Mouse (Mus musculus): ENCODE results near the gene Zfp771. TPM values are rescaled to one million over a fixed set of nuclear protein-coding genes. Genes with fewer than 3 reads are reported as not detected.

Zfp771 gene
- polyA plus RNA-seq (2015; fragmentation: Nextera tagmentation; extraction: Ambion mirVana): 38.0 and 39.6 TPM in 2 replicates

- Histone ChIP-seq H3K36me3 (ENCODE audit: control insufficient read depth, insufficient read depth) (peaks cover 1% of the 10 kb centered on the region), H3K9me3 (replicated peaks; ENCODE audit: control insufficient read depth, low read length) (no peaks in the 10 kb centered on the region), H3K4me2 (ENCODE audit: low read depth, low read length) (peak within 1 kb of the TSS; percentile 92), H3K4me1 (ENCODE audit: control insufficient read depth, insufficient read depth, low read length) (peaks cover 21% of the 10 kb centered on the region), H3K27me3 (ENCODE audit: control insufficient read depth, insufficient read depth, low read length) (no peaks in the 10 kb centered on the region), H3K27ac (ENCODE audit: low read length) (peak within 1 kb of the TSS; percentile 93), H3K4me3 (ENCODE audit: low read length) (peak within 1 kb of the TSS; percentile 95), H3K9ac (ENCODE audit: low read length) (peak within 1 kb of the TSS; percentile 97)
- ATAC-seq (replicated peaks; ENCODE audit: extremely low read depth, insufficient read depth, low FRiP score): peak; percentile 97
- whole genome bisulfite sequencing: 1% methylated on average over 56 of the region's 56 CpGs
Measured at GRCm38 (mm10) chr7:127243870-127244657, at the start of gene Zfp771. Gene Zfp771, plus strand, starts transcription at chr7:127244274.

- Histone ChIP-seq H3K27ac (ENCODE audit: low read length) (no peak overlapping the region), H3K27me3 (ENCODE audit: control insufficient read depth, insufficient read depth, low read length) (no peaks in the 10 kb centered on the region), H3K4me2 (ENCODE audit: low read depth, low read length) (peak overlapping the region; percentile 88), H3K4me3 (ENCODE audit: low read length) (peak overlapping the region; percentile 63), H3K9me3 (replicated peaks; ENCODE audit: control insufficient read depth, low read length) (no peaks in the 10 kb centered on the region), H3K9ac (ENCODE audit: low read length) (peak overlapping the region; percentile 75), H3K4me1 (ENCODE audit: control insufficient read depth, insufficient read depth, low read length) (peaks cover 16% of the 10 kb centered on the region), H3K36me3 (ENCODE audit: control insufficient read depth, insufficient read depth) (peaks cover 51% of the 10 kb centered on the region)
- no peak for ATAC-seq (replicated peaks; ENCODE audit: extremely low read depth, insufficient read depth, low FRiP score)
- 63% methylated on average over 7 of the region's 7 CpGs for WGBS
Measured at GRCm38 (mm10) chr7:127194633-127195029, 49.4 kb upstream of the Zfp771 start.

- WGBS: under 1% methylated on average over 51 of the region's 51 CpGs
- Histone ChIP-seq H3K4me2 (ENCODE audit: low read depth, low read length) (peak within 1 kb of the TSS; percentile 89), H3K4me3 (ENCODE audit: low read length) (peak within 1 kb of the TSS; percentile 63), H3K4me1 (ENCODE audit: control insufficient read depth, insufficient read depth, low read length) (peaks cover 16% of the 10 kb centered on the region), H3K9ac (ENCODE audit: low read length) (peak within 1 kb of the TSS; percentile 75), H3K27ac (ENCODE audit: low read length) (peak within 1 kb of the TSS; percentile 80), H3K36me3 (ENCODE audit: control insufficient read depth, insufficient read depth) (peaks cover 54% of the 10 kb centered on the region), H3K9me3 (replicated peaks; ENCODE audit: control insufficient read depth, low read length) (no peaks in the 10 kb centered on the region), H3K27me3 (ENCODE audit: control insufficient read depth, insufficient read depth, low read length) (no peaks in the 10 kb centered on the region)
- ATAC-seq (replicated peaks; ENCODE audit: extremely low read depth, insufficient read depth, low FRiP score): peak; percentile 96
Measured at GRCm38 (mm10) chr7:127195544-127196295, 48.4 kb upstream of the Zfp771 start, which contains the start of gene Cd2bp2. Gene Cd2bp2, minus strand, starts transcription at chr7:127196050.

- ATAC-seq (replicated peaks; ENCODE audit: extremely low read depth, insufficient read depth, low FRiP score): no peak
- peak overlapping the region; percentile 89 for H3K4me2 ChIP-seq (ENCODE audit: low read depth, low read length)
- peak overlapping the region; percentile 80 for H3K27ac ChIP-seq (ENCODE audit: low read length)
- H3K9me3 ChIP-seq (replicated peaks; ENCODE audit: control insufficient read depth, low read length): no peaks in the 10 kb centered on the region
- no peaks in the 10 kb centered on the region for H3K27me3 ChIP-seq (ENCODE audit: control insufficient read depth, insufficient read depth, low read length)
- H3K36me3 ChIP-seq (ENCODE audit: control insufficient read depth, insufficient read depth): peaks cover 56% of the 10 kb centered on the region
- WGBS: 59% methylated on average over 11 of the region's 11 CpGs
- H3K4me3 ChIP-seq (ENCODE audit: low read length): peak overlapping the region; percentile 63
- peaks cover 16% of the 10 kb centered on the region for H3K4me1 ChIP-seq (ENCODE audit: control insufficient read depth, insufficient read depth, low read length)
- peak overlapping the region; percentile 74 for H3K9ac ChIP-seq (ENCODE audit: low read length)
Measured at GRCm38 (mm10) chr7:127196484-127196883, 47.6 kb upstream of the Zfp771 start.

GRCm38 (mm10) chr7:127206606-127207005, 37.5 kb upstream of the Zfp771 start:
- no peaks in the 10 kb centered on the region for H3K9me3 ChIP-seq (replicated peaks; ENCODE audit: control insufficient read depth, low read length)
- peak overlapping the region; percentile 96 for H3K4me2 ChIP-seq (ENCODE audit: low read depth, low read length)
- 34% methylated on average over 2 of the region's 2 CpGs for WGBS
- H3K36me3 ChIP-seq (ENCODE audit: control insufficient read depth, insufficient read depth): peaks cover 20% of the 10 kb centered on the region
- no peaks in the 10 kb centered on the region for H3K27me3 ChIP-seq (ENCODE audit: control insufficient read depth, insufficient read depth, low read length)
- peak overlapping the region; percentile 87 for H3K27ac ChIP-seq (ENCODE audit: low read length)
- H3K9ac ChIP-seq (ENCODE audit: low read length): peak overlapping the region; percentile 95
- ATAC-seq (replicated peaks; ENCODE audit: extremely low read depth, insufficient read depth, low FRiP score): no peak
- peaks cover 21% of the 10 kb centered on the region for H3K4me1 ChIP-seq (ENCODE audit: control insufficient read depth, insufficient read depth, low read length)
- H3K4me3 ChIP-seq (ENCODE audit: low read length): peak overlapping the region; percentile 88

GRCm38 (mm10) chr7:127207374-127208294, 36.4 kb upstream of the Zfp771 start:
- peaks cover 11% of the 10 kb centered on the region for H3K36me3 ChIP-seq (ENCODE audit: control insufficient read depth, insufficient read depth)
- ATAC-seq (replicated peaks; ENCODE audit: extremely low read depth, insufficient read depth, low FRiP score): no peak; the same call in 1 of the 2 replicates
- no peaks in the 10 kb centered on the region for H3K9me3 ChIP-seq (replicated peaks; ENCODE audit: control insufficient read depth, low read length)
- peak overlapping the region; percentile 87 for H3K27ac ChIP-seq (ENCODE audit: low read length)
- H3K9ac ChIP-seq (ENCODE audit: low read length): peak overlapping the region; percentile 95
- H3K4me1 ChIP-seq (ENCODE audit: control insufficient read depth, insufficient read depth, low read length): peaks cover 21% of the 10 kb centered on the region
- under 1% methylated on average over 53 of the region's 53 CpGs for WGBS
- peak overlapping the region; percentile 96 for H3K4me2 ChIP-seq (ENCODE audit: low read depth, low read length)
- H3K27me3 ChIP-seq (ENCODE audit: control insufficient read depth, insufficient read depth, low read length): no peaks in the 10 kb centered on the region
- peak overlapping the region; percentile 88 for H3K4me3 ChIP-seq (ENCODE audit: low read length)

GRCm38 (mm10) chr7:127208295-127208552, 35.9 kb upstream of the Zfp771 start, which contains the start of gene Tbc1d10b:
Gene Tbc1d10b, minus strand, starts transcription at chr7:127208468.
- no peaks in the 10 kb centered on the region for H3K9me3 ChIP-seq (replicated peaks; ENCODE audit: control insufficient read depth, low read length)
- H3K4me2 ChIP-seq (ENCODE audit: low read depth, low read length): peak within 1 kb of the TSS; percentile 96
- H3K27ac ChIP-seq (ENCODE audit: low read length): peak within 1 kb of the TSS; percentile 89
- H3K4me1 ChIP-seq (ENCODE audit: control insufficient read depth, insufficient read depth, low read length): peaks cover 21% of the 10 kb centered on the region
- WGBS: under 1% methylated on average over 40 of the region's 44 CpGs
- no peak; the same call in 1 of the 2 replicates for ATAC-seq (replicated peaks; ENCODE audit: extremely low read depth, insufficient read depth, low FRiP score)
- peak within 1 kb of the TSS; percentile 88 for H3K4me3 ChIP-seq (ENCODE audit: low read length)
- no peaks in the 10 kb centered on the region for H3K27me3 ChIP-seq (ENCODE audit: control insufficient read depth, insufficient read depth, low read length)
- peak within 1 kb of the TSS; percentile 95 for H3K9ac ChIP-seq (ENCODE audit: low read length)
- peaks cover 5% of the 10 kb centered on the region for H3K36me3 ChIP-seq (ENCODE audit: control insufficient read depth, insufficient read depth)

- Histone ChIP-seq H3K9ac (ENCODE audit: low read length) (peak within 1 kb of the TSS; percentile 95), H3K4me2 (ENCODE audit: low read depth, low read length) (peak within 1 kb of the TSS; percentile 96), H3K4me1 (ENCODE audit: control insufficient read depth, insufficient read depth, low read length) (peaks cover 21% of the 10 kb centered on the region), H3K27ac (ENCODE audit: low read length) (peak within 1 kb of the TSS; percentile 89), H3K4me3 (ENCODE audit: low read length) (peak within 1 kb of the TSS; percentile 88), H3K27me3 (ENCODE audit: control insufficient read depth, insufficient read depth, low read length) (no peaks in the 10 kb centered on the region), H3K9me3 (replicated peaks; ENCODE audit: control insufficient read depth, low read length) (no peaks in the 10 kb centered on the region), H3K36me3 (ENCODE audit: control insufficient read depth, insufficient read depth) (peaks cover 4% of the 10 kb centered on the region)
- ATAC-seq (replicated peaks; ENCODE audit: extremely low read depth, insufficient read depth, low FRiP score): peak; percentile 91
- WGBS: under 1% methylated on average over 31 of the region's 44 CpGs
Measured at GRCm38 (mm10) chr7:127208553-127209438, 35.3 kb upstream of the Zfp771 start, which contains the start of gene Mylpf. Gene Mylpf, plus strand, starts transcription at chr7:127208890.

Measured in heart, embryonic 16.5 days (tissue).